Mouse (Mus musculus): Measurements from ENCODE around the gene Car2.

- TF ChIP-seq CTCF (IDR thresholded peaks at IDR 0.05; ENCODE audit: borderline replicate concordance, control insufficient read depth, extremely low read depth, insufficient read depth, low read length, poor library complexity) (no peak), POLR2A (IDR thresholded peaks at IDR 0.05; ENCODE audit: control insufficient read depth, extremely low read depth, insufficient read depth, low read length, poor library complexity) (no peak)
Observed at GRCm38 (mm10) chr3:14944706-14945105, 58.6 kb downstream of the Car2 start.

Measured in thymus, adult 2 months (tissue).